Mouse (Mus musculus): ENCODE results near the gene Snrpf.

Gene Snrpf

DNA sequence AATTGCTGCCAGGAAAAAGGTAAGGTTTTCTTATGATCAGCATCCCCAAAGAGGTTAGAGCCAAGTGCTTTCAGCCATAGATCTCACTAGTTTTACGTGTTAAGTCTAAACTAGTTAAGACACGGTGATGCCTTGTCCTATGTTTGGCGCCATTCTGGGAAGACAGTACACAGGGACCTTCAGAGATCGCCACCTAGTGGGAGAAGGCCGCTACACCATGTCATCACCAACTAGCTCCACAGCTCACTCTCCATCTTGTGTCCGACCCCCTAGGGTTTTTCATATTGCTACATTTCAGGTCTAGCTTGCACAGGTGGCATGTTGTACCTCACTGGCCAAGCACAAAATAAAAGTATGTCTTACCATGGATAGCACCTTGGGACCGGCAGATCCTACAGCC, 40.5 kb downstream of the Snrpf start:
- Histone ChIP-seq H3K9me3 (ENCODE audit: low read length) (no peaks in the 10 kb centered on the region), H3K36me3 (ENCODE audit: insufficient read depth, low read length) (no peaks in the 10 kb centered on the region), H3K27me3 (ENCODE audit: insufficient read depth, low read length) (no peaks in the 10 kb centered on the region), H3K4me1 (replicated peaks; ENCODE audit: low read depth, low read length) (peaks cover 42% of the 10 kb centered on the region), H3K4me3 (replicated peaks; ENCODE audit: low read length) (no peak overlapping the region)
- no peak for TF ChIP-seq POU5F1 (IDR thresholded peaks at IDR 0.05; ENCODE audit: borderline replicate concordance, low read length)
- TF ChIP-seq CTCF (conservative IDR thresholded peaks at IDR 0.05; ENCODE audit: low read length): peak; percentile 49
- TF ChIP-seq NANOG (IDR thresholded peaks at IDR 0.05; ENCODE audit: borderline replicate concordance, low read length): no peak

GRCm38 (mm10) chr10:93547741-93548270, 41.7 kb downstream of the Snrpf start:
- Histone ChIP-seq H3K27me3 (ENCODE audit: insufficient read depth, low read length) (no peaks in the 10 kb centered on the region), H3K4me1 (replicated peaks; ENCODE audit: low read depth, low read length) (peaks cover 51% of the 10 kb centered on the region), H3K4me3 (replicated peaks; ENCODE audit: low read length) (no peak overlapping the region), H3K9me3 (ENCODE audit: low read length) (no peaks in the 10 kb centered on the region), H3K36me3 (ENCODE audit: insufficient read depth, low read length) (no peaks in the 10 kb centered on the region)
- TF ChIP-seq POU5F1 (IDR thresholded peaks at IDR 0.05; ENCODE audit: borderline replicate concordance, low read length) (no peak), CTCF (conservative IDR thresholded peaks at IDR 0.05; ENCODE audit: low read length) (no peak), NANOG (IDR thresholded peaks at IDR 0.05; ENCODE audit: borderline replicate concordance, low read length) (no peak)

- Histone ChIP-seq H3K4me1 (replicated peaks; ENCODE audit: low read depth, low read length) (peaks cover 67% of the 10 kb centered on the region), H3K36me3 (ENCODE audit: insufficient read depth, low read length) (no peaks in the 10 kb centered on the region), H3K4me3 (replicated peaks; ENCODE audit: low read length) (no peak overlapping the region), H3K9me3 (ENCODE audit: low read length) (no peaks in the 10 kb centered on the region), H3K27me3 (ENCODE audit: insufficient read depth, low read length) (peaks cover 14% of the 10 kb centered on the region)
- TF ChIP-seq CTCF (conservative IDR thresholded peaks at IDR 0.05; ENCODE audit: low read length) (no peak), NANOG (IDR thresholded peaks at IDR 0.05; ENCODE audit: borderline replicate concordance, low read length) (no peak), POU5F1 (IDR thresholded peaks at IDR 0.05; ENCODE audit: borderline replicate concordance, low read length) (no peak)
Measured at GRCm38 (mm10) chr10:93544172-93544571, 45.3 kb downstream of the Snrpf start.

DNA sequence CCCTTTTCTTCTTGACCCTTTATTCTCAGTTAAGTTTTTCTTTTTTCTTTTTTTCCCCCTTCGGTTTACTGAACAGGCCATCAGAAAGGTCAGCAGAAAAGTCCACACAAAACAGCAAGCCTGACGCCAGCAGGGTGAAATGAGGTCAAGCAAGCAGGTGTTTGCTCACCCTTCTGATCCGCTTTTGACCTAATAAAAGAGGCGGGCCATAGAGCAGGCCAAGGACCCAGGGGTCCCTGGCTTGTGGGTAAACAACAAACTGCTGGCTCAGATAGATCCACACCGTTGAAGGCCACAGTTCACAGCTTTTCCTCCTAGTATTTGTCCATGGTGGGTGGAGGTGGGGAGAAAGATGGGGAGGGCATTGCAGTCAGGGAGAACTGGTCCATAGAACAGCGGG, 46.3 kb downstream of the Snrpf start:
- Histone ChIP-seq H3K36me3 (ENCODE audit: insufficient read depth, low read length) (no peaks in the 10 kb centered on the region), H3K9me3 (ENCODE audit: low read length) (no peaks in the 10 kb centered on the region), H3K4me1 (replicated peaks; ENCODE audit: low read depth, low read length) (peaks cover 62% of the 10 kb centered on the region), H3K27me3 (ENCODE audit: insufficient read depth, low read length) (peaks cover 21% of the 10 kb centered on the region), H3K4me3 (replicated peaks; ENCODE audit: low read length) (no peak overlapping the region)
- TF ChIP-seq POU5F1 (IDR thresholded peaks at IDR 0.05; ENCODE audit: borderline replicate concordance, low read length): no peak
- no peak for TF ChIP-seq NANOG (IDR thresholded peaks at IDR 0.05; ENCODE audit: borderline replicate concordance, low read length)
- no peak for TF ChIP-seq CTCF (conservative IDR thresholded peaks at IDR 0.05; ENCODE audit: low read length)

- no peaks in the 10 kb centered on the region for H3K36me3 ChIP-seq (ENCODE audit: insufficient read depth, low read length)
- H3K4me1 ChIP-seq (replicated peaks; ENCODE audit: low read depth, low read length): peaks cover 57% of the 10 kb centered on the region
- no peak overlapping the region for H3K4me3 ChIP-seq (replicated peaks; ENCODE audit: low read length)
- no peak for TF ChIP-seq CTCF (conservative IDR thresholded peaks at IDR 0.05; ENCODE audit: low read length)
- TF ChIP-seq NANOG (IDR thresholded peaks at IDR 0.05; ENCODE audit: borderline replicate concordance, low read length): peak; percentile 92
- peaks cover 28% of the 10 kb centered on the region for H3K27me3 ChIP-seq (ENCODE audit: insufficient read depth, low read length)
- H3K9me3 ChIP-seq (ENCODE audit: low read length): no peaks in the 10 kb centered on the region
Measured at GRCm38 (mm10) chr10:93542356-93542755, 47.1 kb downstream of the Snrpf start.

DNA sequence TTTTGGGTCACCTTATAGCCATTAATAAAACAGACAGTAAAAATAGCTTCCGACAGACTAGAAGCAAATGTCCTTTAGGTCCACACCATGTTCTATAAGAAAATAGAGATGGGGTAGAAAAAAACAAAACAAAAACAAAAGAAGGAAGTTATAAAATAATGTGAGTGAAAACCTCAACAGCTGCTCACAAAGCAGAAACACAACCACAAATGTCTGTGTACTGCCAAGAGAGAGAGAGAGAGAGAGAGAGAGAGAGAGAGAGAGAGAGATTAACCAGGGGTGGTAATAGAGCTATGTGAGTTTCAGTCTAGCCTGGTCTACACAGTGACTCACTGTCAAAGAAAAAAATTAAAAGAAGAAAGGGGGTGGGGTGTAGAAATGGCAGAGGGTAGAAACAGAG, 47.9 kb downstream of the Snrpf start:
- no peaks in the 10 kb centered on the region for H3K9me3 ChIP-seq (ENCODE audit: low read length)
- H3K27me3 ChIP-seq (ENCODE audit: insufficient read depth, low read length): peaks cover 31% of the 10 kb centered on the region
- H3K4me1 ChIP-seq (replicated peaks; ENCODE audit: low read depth, low read length): peaks cover 53% of the 10 kb centered on the region
- TF ChIP-seq CTCF (conservative IDR thresholded peaks at IDR 0.05; ENCODE audit: low read length) (no peak), POU5F1 (IDR thresholded peaks at IDR 0.05; ENCODE audit: borderline replicate concordance, low read length) (no peak), NANOG (IDR thresholded peaks at IDR 0.05; ENCODE audit: borderline replicate concordance, low read length) (no peak)
- no peak overlapping the region for H3K4me3 ChIP-seq (replicated peaks; ENCODE audit: low read length)
- H3K36me3 ChIP-seq (ENCODE audit: insufficient read depth, low read length): no peaks in the 10 kb centered on the region

DNA sequence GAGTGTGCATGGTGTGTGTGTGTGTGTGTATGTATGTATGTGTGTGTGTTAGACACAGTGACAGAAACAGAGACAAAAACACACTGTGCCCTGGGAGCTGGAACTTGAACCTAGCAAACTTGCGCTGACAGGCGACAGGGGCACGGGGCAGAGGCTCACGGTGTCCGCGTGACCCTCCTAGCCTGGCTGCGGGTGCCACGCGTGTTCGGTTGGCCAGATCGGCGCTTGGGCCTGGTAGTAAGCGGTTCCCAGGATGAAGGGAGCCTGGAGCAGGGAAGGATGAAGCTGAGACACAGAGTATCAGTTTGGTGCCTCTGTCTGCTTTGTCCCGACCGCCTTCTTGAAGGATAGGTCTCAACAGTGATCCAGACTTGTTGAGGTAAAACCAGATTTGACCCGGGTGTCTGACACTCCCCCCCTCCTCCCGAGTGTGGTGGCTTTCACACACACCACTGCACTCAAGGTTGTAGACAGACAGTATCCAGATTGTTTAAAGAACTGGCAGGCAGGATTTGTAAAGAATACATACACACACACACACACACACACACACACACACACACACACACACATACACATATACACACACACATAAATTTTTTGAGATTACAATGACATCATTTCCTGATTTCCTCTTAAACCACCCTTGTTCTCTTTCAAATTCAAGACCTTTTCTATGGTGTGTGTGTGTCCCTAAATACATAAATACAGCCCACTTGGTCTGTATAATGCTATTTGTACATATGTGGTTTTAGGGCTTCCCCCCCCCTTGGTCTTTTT, 48.9 kb downstream of the Snrpf start, which contains the start of gene Ccdc38:
TSS of gene Ccdc38 (plus strand) at position 202 of the 780 bp plus-strand sequence.
- peak within 1 kb of the TSS; percentile 59 for H3K4me3 ChIP-seq (replicated peaks; ENCODE audit: low read length)
- TF ChIP-seq NANOG (IDR thresholded peaks at IDR 0.05; ENCODE audit: borderline replicate concordance, low read length): no peak
- no peak for TF ChIP-seq POU5F1 (IDR thresholded peaks at IDR 0.05; ENCODE audit: borderline replicate concordance, low read length)
- no peak for TF ChIP-seq CTCF (conservative IDR thresholded peaks at IDR 0.05; ENCODE audit: low read length)
- H3K4me1 ChIP-seq (replicated peaks; ENCODE audit: low read depth, low read length): peaks cover 48% of the 10 kb centered on the region
- H3K27me3 ChIP-seq (ENCODE audit: insufficient read depth, low read length): peaks cover 37% of the 10 kb centered on the region
- H3K9me3 ChIP-seq (ENCODE audit: low read length): no peaks in the 10 kb centered on the region
- no peaks in the 10 kb centered on the region for H3K36me3 ChIP-seq (ENCODE audit: insufficient read depth, low read length)

GRCm38 (mm10) chr10:93539775-93540430, 49.6 kb downstream of the Snrpf start, which contains the start of gene Amdhd1:
TSS of gene Amdhd1 (minus strand) at chr10:93540033.
- TF ChIP-seq POU5F1 (IDR thresholded peaks at IDR 0.05; ENCODE audit: borderline replicate concordance, low read length) (no peak), CTCF (conservative IDR thresholded peaks at IDR 0.05; ENCODE audit: low read length) (no peak), NANOG (IDR thresholded peaks at IDR 0.05; ENCODE audit: borderline replicate concordance, low read length) (no peak)
- H3K36me3 ChIP-seq (ENCODE audit: insufficient read depth, low read length): no peaks in the 10 kb centered on the region
- H3K9me3 ChIP-seq (ENCODE audit: low read length): no peaks in the 10 kb centered on the region
- H3K4me3 ChIP-seq (replicated peaks; ENCODE audit: low read length): peak within 1 kb of the TSS; percentile 59
- H3K4me1 ChIP-seq (replicated peaks; ENCODE audit: low read depth, low read length): peaks cover 43% of the 10 kb centered on the region
- peaks cover 37% of the 10 kb centered on the region for H3K27me3 ChIP-seq (ENCODE audit: insufficient read depth, low read length)

All from E14TG2a.4 (cell line).